ENCODE assay signal across 9 mouse cellular contexts in genomic region chr2:152925189-152925872, GRCm38 (mm10). TPM values are rescaled to one million over a fixed set of nuclear protein-coding genes. Genes with fewer than 3 reads are reported as not detected.
DNase-seq lines count a peak whose midpoint lies in the region; ATAC-seq and TF ChIP-seq lines count a peak whose summit lies in the region.
"Had no signal": no experiment of that assay in that cellular context is flagged by ENCODE, and none has a peak within 500 bp of the region (broad histone marks: within the 10 kb centered on the region; RNA-seq: fewer than 3 reads in every experiment).

No protein-coding gene starts in this region.

- 28% methylated on average over 11 of the region's 11 CpGs for WGBS in embryonic facial prominence, embryonic 11.5 days
- WGBS in heart, postnatal 0 days = 46% methylated on average over 11 of the region's 11 CpGs
- 28% methylated on average over 11 of the region's 11 CpGs for WGBS in limb, embryonic 12.5 days
- WGBS in neural tube, embryonic 11.5 days = 65% methylated on average over 11 of the region's 11 CpGs

- H3K4me3 ChIP-seq in embryonic facial prominence, embryonic 11.5 days (ENCODE audit: low read depth, low read length) = no peak overlapping the region
- H3K4me3 ChIP-seq in heart, postnatal 0 days (ENCODE audit: low read depth, low read length) = no peak overlapping the region
- no peak overlapping the region for H3K4me3 ChIP-seq in limb, embryonic 12.5 days (replicated peaks)
- no peak overlapping the region for H3K4me3 ChIP-seq in neural tube, embryonic 11.5 days (ENCODE audit: low read depth, low read length)

- H3K27ac ChIP-seq in embryonic facial prominence, embryonic 11.5 days (replicated peaks; ENCODE audit: low read depth, low read length) = peak overlapping the region; percentile 82
- peak overlapping the region; percentile 83 for H3K27ac ChIP-seq in heart, postnatal 0 days (ENCODE audit: low read depth)
- H3K27ac ChIP-seq in limb, embryonic 12.5 days = peak overlapping the region; percentile 87
- peak overlapping the region; percentile 54 for H3K27ac ChIP-seq in neural tube, embryonic 11.5 days (ENCODE audit: low read depth, low read length)

- peak; percentile 53 to 64 for DNase-seq in adrenal gland, adult 18-20 months (ENCODE audit: low spot score in 2 of 2)
- peak; percentile 79 for DNase-seq in embryonic facial prominence, embryonic 11.5 days (ENCODE audit: low spot score)
- DNase-seq in heart, postnatal 0 days (ENCODE audit: low spot score) = peak; percentile 82
- DNase-seq in neural tube, embryonic 11.5 days (ENCODE audit: low spot score) = peak; percentile 55
- no peak for DNase-seq in layer of hippocampus, adult 9-11 months
- no peak for DNase-seq in layer of hippocampus, postnatal 10 days (ENCODE audit: low spot score in 2 of 2)
- DNase-seq in cerebellum, adult 18-20 months = no peak

- H3K9ac ChIP-seq in embryonic facial prominence, embryonic 11.5 days (replicated peaks; ENCODE audit: low read length) = no peak overlapping the region
- no peak overlapping the region for H3K9ac ChIP-seq in heart, postnatal 0 days (replicated peaks; ENCODE audit: low read depth, low read length)
- peak overlapping the region; percentile 34; the same call in 1 of the 2 replicates for H3K9ac ChIP-seq in limb, embryonic 12.5 days (replicated peaks)
- no peak overlapping the region for H3K9ac ChIP-seq in neural tube, embryonic 11.5 days (ENCODE audit: low read length)

- no peaks in the 10 kb centered on the region for H3K36me3 ChIP-seq in embryonic facial prominence, embryonic 11.5 days (replicated peaks; ENCODE audit: control insufficient read depth, insufficient read depth, low read depth, low read length)
- H3K36me3 ChIP-seq in heart, postnatal 0 days (replicated peaks; ENCODE audit: control insufficient read depth, insufficient read depth, low read length) = no peaks in the 10 kb centered on the region
- no peaks in the 10 kb centered on the region for H3K36me3 ChIP-seq in limb, embryonic 12.5 days
- no peaks in the 10 kb centered on the region for H3K36me3 ChIP-seq in neural tube, embryonic 11.5 days (ENCODE audit: control insufficient read depth, insufficient read depth, low read length)

- H3K27me3 ChIP-seq in embryonic facial prominence, embryonic 11.5 days (ENCODE audit: control insufficient read depth, insufficient read depth, low read length) = no peaks in the 10 kb centered on the region
- no peaks in the 10 kb centered on the region for H3K27me3 ChIP-seq in heart, postnatal 0 days (ENCODE audit: control insufficient read depth, insufficient read depth, low read length)
- no peaks in the 10 kb centered on the region for H3K27me3 ChIP-seq in limb, embryonic 12.5 days
- H3K27me3 ChIP-seq in neural tube, embryonic 11.5 days (ENCODE audit: control insufficient read depth, insufficient read depth, low read length) = no peaks in the 10 kb centered on the region

- TF ChIP-seq EP300 in heart, postnatal 0 days (IDR thresholded peaks at IDR 0.05; ENCODE audit: low read depth) = peak; percentile 57; the same call in 1 of the 2 replicates

- peaks cover 9% of the 10 kb centered on the region for H3K4me1 ChIP-seq in embryonic facial prominence, embryonic 11.5 days (ENCODE audit: control insufficient read depth, insufficient read depth, low read length)
- H3K4me1 ChIP-seq in heart, postnatal 0 days (ENCODE audit: control insufficient read depth, insufficient read depth) = peaks cover 12% of the 10 kb centered on the region
- H3K4me1 ChIP-seq in limb, embryonic 12.5 days (replicated peaks) = peaks cover 64% of the 10 kb centered on the region
- no peaks in the 10 kb centered on the region for H3K4me1 ChIP-seq in neural tube, embryonic 11.5 days (ENCODE audit: control insufficient read depth, insufficient read depth, low read length)

- no peak for TF ChIP-seq CTCF in heart, postnatal 0 days (IDR thresholded peaks at IDR 0.05; ENCODE audit: low read depth)

- ATAC-seq in embryonic facial prominence, embryonic 11.5 days (replicated peaks; ENCODE audit: insufficient number of reproducible peaks, low FRiP score, low TSS enrichment, low read depth) = peak; percentile 54; the same call in 1 of the 2 replicates
- ATAC-seq in heart, postnatal 0 days (ENCODE audit: insufficient read depth, low read depth) = peak; percentile 71
- ATAC-seq in limb, embryonic 12.5 days (ENCODE audit: insufficient number of reproducible peaks, insufficient read depth, low FRiP score, low TSS enrichment, low read depth) = peak; percentile 49; the same call in 1 of the 2 replicates
- ATAC-seq in neural tube, embryonic 11.5 days (ENCODE audit: insufficient read depth, low FRiP score, low TSS enrichment) = no peak

- H3K9me3 ChIP-seq in embryonic facial prominence, embryonic 11.5 days (replicated peaks; ENCODE audit: control insufficient read depth, low read length) = no peaks in the 10 kb centered on the region
- no peaks in the 10 kb centered on the region for H3K9me3 ChIP-seq in heart, postnatal 0 days (replicated peaks; ENCODE audit: control insufficient read depth, low read length)
- no peaks in the 10 kb centered on the region for H3K9me3 ChIP-seq in limb, embryonic 12.5 days
- H3K9me3 ChIP-seq in neural tube, embryonic 11.5 days (ENCODE audit: control insufficient read depth, low read length) = no peaks in the 10 kb centered on the region

- H3K4me2 ChIP-seq in embryonic facial prominence, embryonic 11.5 days (ENCODE audit: low read depth, low read length) = no peak overlapping the region; the same call in 1 of the 2 replicates
- H3K4me2 ChIP-seq in heart, postnatal 0 days (ENCODE audit: low read depth, low read length) = no peak overlapping the region
- H3K4me2 ChIP-seq in limb, embryonic 12.5 days = no peak overlapping the region
- H3K4me2 ChIP-seq in neural tube, embryonic 11.5 days (ENCODE audit: low read depth) = no peak overlapping the region

RNA-seq across cellular contexts. Expression of gene Foxs1, which starts 7.7 kb away (rescaled TPM):
- 1 to 10 TPM; 2.3 to 3.5 TPM for total RNA-seq in adrenal gland, adult 18-20 months (2021)
- polyA plus RNA-seq in embryonic facial prominence, embryonic 11.5 days (2014; fragmentation: Nextera tagmentation; extraction: Ambion mirVana) = 0.74 and 0.79 TPM in 2 replicates
- total RNA-seq in heart, postnatal 0 days (2014; rRNA removed; ENCODE audit: low replicate concordance) = 4.5 and 8.6 TPM in 2 replicates
- polyA plus RNA-seq in heart, postnatal 0 days (2015; fragmentation: Nextera tagmentation; extraction: Ambion mirVana) = 8.2 and 8.4 TPM in 2 replicates
- polyA plus RNA-seq in limb, embryonic 12.5 days (2016; fragmentation: Nextera tagmentation; extraction: Ambion mirVana) = 0.27 TPM in 1 of 2 replicates, not detected in the other
- 0.46 and 1.2 TPM in 2 replicates for polyA plus RNA-seq in neural tube, embryonic 11.5 days (2014; fragmentation: Nextera tagmentation; extraction: Ambion mirVana)
- 1 to 10 TPM; 1.5 TPM for total RNA-seq in layer of hippocampus, postnatal 10 days (2021)

RNA-seq across cellular contexts. Expression of gene Mylk2, which starts 14.2 kb away (rescaled TPM):
- total RNA-seq in adrenal gland, adult 18-20 months (2021) = not detected
- 0.08 TPM in 1 of 2 replicates, not detected in the other for polyA plus RNA-seq in embryonic facial prominence, embryonic 11.5 days (2014; fragmentation: Nextera tagmentation; extraction: Ambion mirVana)
- not detected in 2 replicates for total RNA-seq in heart, postnatal 0 days (2014; rRNA removed; ENCODE audit: low replicate concordance)
- 0.15 and 0.16 TPM in 2 replicates for polyA plus RNA-seq in heart, postnatal 0 days (2015; fragmentation: Nextera tagmentation; extraction: Ambion mirVana)
- not detected in 2 replicates for polyA plus RNA-seq in limb, embryonic 12.5 days (2016; fragmentation: Nextera tagmentation; extraction: Ambion mirVana)
- polyA plus RNA-seq in neural tube, embryonic 11.5 days (2014; fragmentation: Nextera tagmentation; extraction: Ambion mirVana) = not detected in 2 replicates
- not detected for total RNA-seq in layer of hippocampus, postnatal 10 days (2021)
- polyA plus RNA-seq: brain, embryonic 14.5 days had no signal

RNA-seq across cellular contexts. Expression of gene Dusp15, which starts 26.2 kb away (rescaled TPM):
- 1 to 10 TPM; 1.2 to 2.6 TPM for total RNA-seq in adrenal gland, adult 18-20 months (2021)
- 0.45 and 1.00 TPM in 2 replicates for polyA plus RNA-seq in embryonic facial prominence, embryonic 11.5 days (2014; fragmentation: Nextera tagmentation; extraction: Ambion mirVana)
- total RNA-seq in heart, postnatal 0 days (2014; rRNA removed; ENCODE audit: low replicate concordance) = 0.12 TPM in 1 of 2 replicates, not detected in the other
- polyA plus RNA-seq in heart, postnatal 0 days (2015; fragmentation: Nextera tagmentation; extraction: Ambion mirVana) = not detected in 2 replicates
- 0.60 and 1.00 TPM in 2 replicates for polyA plus RNA-seq in limb, embryonic 12.5 days (2016; fragmentation: Nextera tagmentation; extraction: Ambion mirVana)
- polyA plus RNA-seq in neural tube, embryonic 11.5 days (2014; fragmentation: Nextera tagmentation; extraction: Ambion mirVana) = 1.4 TPM in 2 replicates
- total RNA-seq in layer of hippocampus, postnatal 10 days (2021) = 10 to 100 TPM; 21.4 to 24.0 TPM

RNA-seq across cellular contexts. Expression of gene Ttll9, which starts 37.0 kb away (rescaled TPM):
- total RNA-seq in adrenal gland, adult 18-20 months (2021) = under 1 TPM; 0.16 to 0.60 TPM
- 0.89 and 1.6 TPM in 2 replicates for polyA plus RNA-seq in embryonic facial prominence, embryonic 11.5 days (2014; fragmentation: Nextera tagmentation; extraction: Ambion mirVana)
- total RNA-seq in heart, postnatal 0 days (2014; rRNA removed; ENCODE audit: low replicate concordance) = 0.89 TPM in 1 of 2 replicates, not detected in the other
- polyA plus RNA-seq in heart, postnatal 0 days (2015; fragmentation: Nextera tagmentation; extraction: Ambion mirVana) = 0.05 and 0.14 TPM in 2 replicates
- polyA plus RNA-seq in limb, embryonic 12.5 days (2016; fragmentation: Nextera tagmentation; extraction: Ambion mirVana) = 0.19 and 0.35 TPM in 2 replicates
- polyA plus RNA-seq in neural tube, embryonic 11.5 days (2014; fragmentation: Nextera tagmentation; extraction: Ambion mirVana) = 1.6 and 1.7 TPM in 2 replicates
- 1 to 10 TPM; 2.6 to 3.4 TPM for total RNA-seq in layer of hippocampus, postnatal 10 days (2021)

Comparison
In these comparisons a context has a peak if more than half of its experiments do, and no peak if none do; other contexts are left out.
1. DNase-seq: peak in adrenal gland, adult 18-20 months (2 of 2), embryonic facial prominence, embryonic 11.5 days (single experiment), heart, postnatal 0 days (single experiment) and neural tube, embryonic 11.5 days (single experiment); none in layer of hippocampus, adult 9-11 months (single experiment), layer of hippocampus, postnatal 10 days (0 of 2) and cerebellum, adult 18-20 months (0 of 2).
2. Peak in every context shown above with its lines, with median percentiles within 50 percentile points of each other: H3K27ac ChIP-seq.